Mouse (Mus musculus) kidney, embryonic 16.5 days (tissue): ENCODE measurements around the gene Ano5. TPM values are rescaled to one million over a fixed set of nuclear protein-coding genes. Genes with fewer than 3 reads are reported as not detected.

ENCODE experiments used
- ATAC-seq: fragments of 200-750 bp; cut with Nextera tagmentation; 2 replicates; pipeline ENCODE4 v1.8.0; 2017; ENCODE audit warnings: moderate TSS enrichment; ENCODE audit not compliant: low FRiP score, low TSS enrichment
- H3K27ac ChIP-seq: fragments of 300-500 bp; sonication (generic); 2 replicates; pipeline ENCODE4 v1.5.1; 2014; ENCODE audit warnings: low read length
- H3K27me3 ChIP-seq: fragments of 300-500 bp; sonication (generic); 2 replicates; pipeline ENCODE4 v1.6.1; 2014; ENCODE audit warnings: low read length, control low read depth, mixed read lengths; ENCODE audit not compliant: insufficient read depth
- H3K36me3 ChIP-seq: fragments of 300-500 bp; sonication (generic); 2 replicates; pipeline ENCODE4 v1.6.1; 2014; ENCODE audit warnings: low read length, control low read depth, mixed read lengths; ENCODE audit not compliant: insufficient read depth
- H3K4me1 ChIP-seq: fragments of 300-500 bp; sonication (generic); 2 replicates; pipeline ENCODE4 v1.6.1; 2014; ENCODE audit warnings: low read length, control low read depth, mixed read lengths; ENCODE audit not compliant: insufficient read depth
- H3K4me2 ChIP-seq: fragments of 300-500 bp; sonication (generic); replicated peaks from 2 replicates; pipeline ENCODE4 v1.6.1; 2014; ENCODE audit warnings: low read depth, low read length
- H3K4me3 ChIP-seq: fragments of 300-500 bp; sonication (generic); 2 replicates; pipeline ENCODE4 v1.5.1; 2014; ENCODE audit warnings: mild to moderate bottlenecking, low read length
- H3K9ac ChIP-seq: fragments of 300-500 bp; sonication (generic); replicated peaks from 2 replicates; pipeline ENCODE4 v1.6.1; 2014; ENCODE audit warnings: low read length
- H3K9me3 ChIP-seq: fragments of 300-500 bp; sonication (generic); 2 replicates; pipeline ENCODE4 v1.6.1; 2016; ENCODE audit warnings: low read length, control low read depth
- WGBS: fragments of 180-500 bp; shearing (Covaris S2); extraction: QIAGEN DNeasy Blood & Tissue Kit; methylation state at CpG from one replicate; pipeline ENCODE4 v1.1.7; 2014; 5-methylcytosine and 5-hydroxymethylcytosine counted together
- polyA plus RNA-seq: library from polyadenylated mRNA; unstranded; fragments of >200 nt; fragmentation: Nextera tagmentation; extraction: Ambion mirVana; gene quantifications from 2 replicates; pipeline ENCODE4 v1.2.1, GENCODE M21; 2015

The Ano5 gene
- 0.49 and 0.57 TPM in 2 replicates for polyA plus RNA-seq

DNA sequence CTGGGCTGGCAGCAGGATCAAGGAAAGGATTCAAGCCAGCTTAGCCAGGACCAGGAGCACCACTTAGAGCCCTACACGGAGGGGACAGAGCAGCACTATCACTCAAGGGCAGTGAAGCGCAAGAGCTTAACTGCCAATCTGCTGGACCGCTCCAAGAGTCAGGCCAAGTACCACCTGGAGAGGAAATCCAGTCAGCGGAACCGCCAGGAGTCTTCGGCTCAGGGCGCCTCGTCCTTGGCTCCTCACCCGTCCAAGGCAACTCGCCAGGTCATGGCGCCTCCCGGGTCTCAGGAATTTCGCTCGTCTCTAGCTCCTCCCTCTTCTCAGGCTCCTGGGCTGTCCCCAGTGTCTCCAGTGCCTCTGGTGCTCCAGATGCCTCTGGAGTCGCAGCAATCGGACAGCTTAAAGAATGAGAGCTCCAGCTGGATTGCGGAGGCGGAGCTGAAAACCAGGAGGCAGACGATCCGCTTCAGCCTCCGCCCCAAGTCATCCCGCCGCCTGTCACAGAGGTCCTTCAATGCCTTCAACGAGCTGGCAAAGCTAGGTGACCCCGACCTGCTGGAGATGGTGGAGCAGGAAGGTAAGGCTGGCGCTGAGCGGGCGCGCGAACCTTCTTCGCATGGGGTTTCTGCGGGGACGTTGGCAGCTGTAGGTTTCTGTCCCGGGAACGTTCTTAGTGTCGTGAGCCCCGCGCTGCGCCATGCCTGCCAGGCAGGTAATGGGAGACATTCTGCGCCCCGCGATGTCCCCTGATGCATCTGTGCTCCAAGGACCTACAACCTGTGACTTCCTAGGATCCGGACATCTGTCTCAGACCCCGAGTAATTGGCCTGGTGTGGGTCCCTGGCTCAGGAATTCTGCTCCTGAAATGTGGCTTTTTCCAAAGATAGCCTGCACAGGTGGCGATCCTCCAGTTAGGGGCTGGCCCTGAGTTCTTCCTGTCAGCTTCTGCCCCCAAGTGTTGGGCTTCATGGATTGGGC, at the start of gene Ano5:
Gene Ano5 (plus strand): TSS at position 359 of the 981 bp plus-strand sequence.
- Histone ChIP-seq H3K27ac (no peak within 1 kb of the TSS), H3K27me3 (peaks cover 7% of the 10 kb centered on the region; the same call in 1 of the 2 replicates), H3K9me3 (no peaks in the 10 kb centered on the region), H3K9ac (peak within 1 kb of the TSS; percentile 50), H3K4me1 (peaks cover 10% of the 10 kb centered on the region), H3K4me2 (peak within 1 kb of the TSS; percentile 93), H3K36me3 (no peaks in the 10 kb centered on the region), H3K4me3 (peak within 1 kb of the TSS; percentile 54)
- 2% methylated on average over 45 of the region's 45 CpGs for WGBS
- ATAC-seq: peak; percentile 95

DNA sequence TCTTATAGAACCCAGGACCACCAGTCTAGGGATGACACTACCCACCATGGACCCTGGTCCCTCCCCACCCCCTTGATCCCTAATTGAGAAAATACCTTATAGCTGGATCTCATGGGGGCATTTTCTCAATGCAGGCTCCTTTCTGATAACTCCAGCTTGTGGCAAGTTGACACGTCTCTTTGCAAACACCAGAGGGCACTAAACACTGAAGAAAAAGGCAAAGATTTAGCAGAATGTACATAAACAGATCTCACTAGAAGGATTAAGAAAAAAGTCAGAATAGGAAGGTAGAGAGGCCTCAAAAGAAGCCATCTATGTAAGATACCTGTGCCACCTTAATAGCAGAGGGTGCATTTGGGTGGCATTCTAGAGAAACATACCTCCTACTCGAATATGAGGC, 11.4 kb upstream of the Ano5 start:
- H3K27me3 ChIP-seq: no peaks in the 10 kb centered on the region
- H3K4me3 ChIP-seq: no peak overlapping the region
- whole genome bisulfite sequencing: 33% methylated on average over 2 of the region's 2 CpGs
- no peak for ATAC-seq
- H3K9me3 ChIP-seq: no peaks in the 10 kb centered on the region
- no peak overlapping the region for H3K27ac ChIP-seq
- no peaks in the 10 kb centered on the region for H3K36me3 ChIP-seq
- no peaks in the 10 kb centered on the region for H3K4me1 ChIP-seq
- H3K4me2 ChIP-seq: no peak overlapping the region
- H3K9ac ChIP-seq: no peak overlapping the region

DNA sequence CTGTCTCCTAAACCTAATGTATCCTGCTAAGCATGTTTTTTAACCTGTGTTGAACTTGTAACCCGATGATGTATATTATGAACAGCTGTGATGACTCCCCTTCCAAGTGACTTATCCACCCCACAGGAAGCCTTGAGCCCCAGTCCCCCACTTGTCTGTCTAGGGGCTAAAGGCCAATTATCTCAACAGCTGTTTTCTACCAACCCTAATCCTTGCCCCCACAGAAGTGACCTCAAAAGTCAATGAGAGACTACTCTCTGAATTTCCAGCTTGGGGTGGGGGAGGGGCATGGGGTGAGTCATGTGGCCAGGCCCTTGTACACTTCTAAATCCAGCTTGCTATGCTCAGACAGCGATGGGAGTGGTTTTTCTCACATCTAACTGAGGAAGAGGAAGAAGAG, 6.9 kb upstream of the Ano5 start:
- Histone ChIP-seq H3K9ac (no peak overlapping the region), H3K4me2 (no peak overlapping the region), H3K27me3 (no peaks in the 10 kb centered on the region), H3K9me3 (no peaks in the 10 kb centered on the region), H3K27ac (no peak overlapping the region), H3K4me3 (no peak overlapping the region), H3K4me1 (no peaks in the 10 kb centered on the region), H3K36me3 (no peaks in the 10 kb centered on the region)
- peak; percentile 80 for ATAC-seq
- WGBS: 37% methylated on average over 2 of the region's 2 CpGs

GRCm38 (mm10) chr7:51510147-51510546, 682 bp upstream of the Ano5 start:
- Histone ChIP-seq H3K4me3 (no peak overlapping the region), H3K27me3 (peaks cover 7% of the 10 kb centered on the region; the same call in 1 of the 2 replicates), H3K9me3 (no peaks in the 10 kb centered on the region), H3K36me3 (no peaks in the 10 kb centered on the region), H3K4me1 (peaks cover 10% of the 10 kb centered on the region), H3K27ac (no peak overlapping the region), H3K9ac (no peak overlapping the region), H3K4me2 (no peak overlapping the region)
- WGBS: 79% methylated on average over 7 of the region's 7 CpGs
- ATAC-seq: 0 out of 2 replicates have a peak, but pooled peaks have one; percentile 29

DNA sequence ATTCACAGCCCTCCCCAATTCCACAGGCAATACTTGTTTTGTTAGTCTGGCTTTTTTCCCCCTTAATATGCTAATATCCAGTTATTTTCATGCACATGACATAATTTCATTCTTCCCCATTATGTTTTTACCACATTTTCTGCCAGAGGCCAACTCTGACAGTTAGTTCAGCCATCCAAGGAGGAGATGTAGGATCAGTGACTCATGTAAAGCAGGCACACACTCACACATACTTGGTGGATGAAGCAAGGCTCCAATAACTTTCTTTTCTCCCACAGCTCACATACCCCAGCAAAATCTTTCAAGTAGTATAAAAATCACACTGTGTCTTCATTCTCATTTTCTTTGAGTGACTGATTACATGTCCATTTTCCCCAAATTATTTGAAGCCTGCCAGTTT, 28.5 kb downstream of the Ano5 start:
- no peak overlapping the region for H3K4me2 ChIP-seq
- no peak for ATAC-seq
- H3K9ac ChIP-seq: no peak overlapping the region
- H3K4me3 ChIP-seq: no peak overlapping the region
- no peaks in the 10 kb centered on the region for H3K4me1 ChIP-seq
- no peaks in the 10 kb centered on the region for H3K27me3 ChIP-seq
- no peaks in the 10 kb centered on the region for H3K36me3 ChIP-seq
- H3K9me3 ChIP-seq: no peaks in the 10 kb centered on the region
- no peak overlapping the region for H3K27ac ChIP-seq

- ATAC-seq: no peak
- H3K27me3 ChIP-seq: no peaks in the 10 kb centered on the region
- no peak overlapping the region for H3K9ac ChIP-seq
- WGBS: 78% methylated on average over 6 of the region's 6 CpGs
- no peak overlapping the region for H3K4me3 ChIP-seq
- H3K9me3 ChIP-seq: no peaks in the 10 kb centered on the region
- no peak overlapping the region for H3K4me2 ChIP-seq
- no peaks in the 10 kb centered on the region for H3K36me3 ChIP-seq
- H3K4me1 ChIP-seq: no peaks in the 10 kb centered on the region
- no peak overlapping the region for H3K27ac ChIP-seq
Measured at GRCm38 (mm10) chr7:51540736-51541135, 29.9 kb downstream of the Ano5 start.

GRCm38 (mm10) chr7:51600021-51600420, 89.2 kb downstream of the Ano5 start:
- no peaks in the 10 kb centered on the region for H3K36me3 ChIP-seq
- no peak for ATAC-seq
- H3K4me2 ChIP-seq: no peak overlapping the region
- no peak overlapping the region for H3K4me3 ChIP-seq
- no peak overlapping the region for H3K27ac ChIP-seq
- H3K9me3 ChIP-seq: no peaks in the 10 kb centered on the region
- H3K9ac ChIP-seq: no peak overlapping the region
- no peaks in the 10 kb centered on the region for H3K27me3 ChIP-seq
- no peaks in the 10 kb centered on the region for H3K4me1 ChIP-seq
- 74% methylated on average over 4 of the region's 4 CpGs for WGBS

GRCm38 (mm10) chr7:51603741-51604140, 92.9 kb downstream of the Ano5 start:
- no peaks in the 10 kb centered on the region for H3K9me3 ChIP-seq
- no peak overlapping the region for H3K4me2 ChIP-seq
- no peak overlapping the region for H3K9ac ChIP-seq
- no peaks in the 10 kb centered on the region for H3K36me3 ChIP-seq
- no peak overlapping the region for H3K27ac ChIP-seq
- H3K27me3 ChIP-seq: no peaks in the 10 kb centered on the region
- H3K4me1 ChIP-seq: no peaks in the 10 kb centered on the region
- WGBS: 80% methylated on average over 12 of the region's 12 CpGs
- no peak overlapping the region for H3K4me3 ChIP-seq
- no peak for ATAC-seq

- no peak for ATAC-seq
- Histone ChIP-seq H3K4me1 (no peaks in the 10 kb centered on the region), H3K9me3 (no peaks in the 10 kb centered on the region), H3K4me3 (no peak overlapping the region), H3K9ac (no peak overlapping the region), H3K27ac (no peak overlapping the region), H3K36me3 (no peaks in the 10 kb centered on the region), H3K4me2 (no peak overlapping the region), H3K27me3 (peaks cover 6% of the 10 kb centered on the region; the same call in 1 of the 2 replicates)
- WGBS: 42% methylated on average over 5 of the region's 5 CpGs
Measured at GRCm38 (mm10) chr7:51614404-51614803, 103.6 kb downstream of the Ano5 start.

DNA sequence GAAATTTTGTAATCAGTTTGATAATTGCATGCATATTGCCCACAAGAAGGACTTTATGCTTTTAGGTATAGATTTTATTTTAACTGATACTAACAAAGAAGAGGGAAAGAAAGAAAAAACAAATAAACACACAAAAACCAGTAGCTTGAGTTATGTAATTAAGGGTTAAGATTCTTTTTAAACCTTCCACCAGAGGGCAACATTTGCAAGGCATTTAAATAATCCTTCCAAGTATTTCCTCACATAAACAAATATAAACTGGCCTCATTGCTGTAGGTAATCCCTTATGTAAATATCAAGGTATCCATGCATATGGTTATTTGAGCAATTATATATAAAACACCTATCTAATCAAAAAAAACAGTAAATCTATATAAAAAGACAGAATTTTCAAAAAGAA, 107.1 kb downstream of the Ano5 start:
- H3K4me3 ChIP-seq: no peak overlapping the region
- H3K27me3 ChIP-seq: peaks cover 30% of the 10 kb centered on the region
- no peaks in the 10 kb centered on the region for H3K4me1 ChIP-seq
- H3K9me3 ChIP-seq: no peaks in the 10 kb centered on the region
- H3K9ac ChIP-seq: no peak overlapping the region
- no peaks in the 10 kb centered on the region for H3K36me3 ChIP-seq
- ATAC-seq: no peak
- no peak overlapping the region for H3K27ac ChIP-seq
- no peak overlapping the region for H3K4me2 ChIP-seq
